Mouse (Mus musculus) MEL (cell line): ENCODE results near the gene Cfap157. TPM values are rescaled to one million over a fixed set of nuclear protein-coding genes. Genes with fewer than 3 reads are reported as not detected.

Experiments used
- DNase-seq: peaks from one replicate; pipeline ENCODE4 v3.0.0; 2011; ENCODE audit warnings: low read depth, low spot score
- H3K27ac ChIP-seq: 2 replicates; pipeline ENCODE4 v1.5.1; 2012; ENCODE audit warnings: low read depth, mild to moderate bottlenecking, control low read depth, low read length, moderate library complexity; ENCODE audit not compliant: control insufficient read depth
- H3K27me3 ChIP-seq, 2 experiments: fragments of 150-350 bp in 1 of 2; sonication (generic) in 1 of 2; 2 replicates each; pipeline ENCODE4 v1.6.1; 2012; ENCODE audit warnings: low read length in 2 of 2, mild to moderate bottlenecking in 2 of 2, improper control_type of control experiment in 1 of 2, moderate library complexity in 1 of 2; ENCODE audit not compliant: insufficient read depth in 2 of 2, control insufficient read depth in 1 of 2
- H3K36me3 ChIP-seq, 2 experiments: 2 replicates each; pipeline ENCODE4 v1.6.1; 2012 to 2014; ENCODE audit warnings: low read length in 2 of 2, improper control_type of control experiment in 1 of 2, inconsistent platforms in 1 of 2, mild to moderate bottlenecking in 1 of 2; ENCODE audit not compliant: insufficient read depth in 2 of 2, control insufficient read depth in 1 of 2
- H3K4me1 ChIP-seq, 2 experiments: fragments of 150-350 bp in 1 of 2; sonication (generic) in 1 of 2; 2 replicates each; pipeline ENCODE4 v1.6.1; 2012; ENCODE audit warnings: low read length in 2 of 2, improper control_type of control experiment in 1 of 2, mild to moderate bottlenecking in 1 of 2; ENCODE audit not compliant: insufficient read depth in 2 of 2, control insufficient read depth in 1 of 2
- H3K4me3 ChIP-seq, 2 experiments: fragments of 150-350 bp in 1 of 2; sonication (generic) in 1 of 2; 2 replicates each; pipeline ENCODE4 v1.5.1; 2012; ENCODE audit warnings: low read depth in 2 of 2, low read length in 2 of 2, mild to moderate bottlenecking in 2 of 2, moderate library complexity in 2 of 2, control low read depth in 1 of 2, improper control_type of control experiment in 1 of 2; ENCODE audit not compliant: control insufficient read depth in 1 of 2, insufficient read depth in 1 of 2
- H3K79me2 ChIP-seq: 2 replicates; pipeline ENCODE4 v1.6.1; 2012; ENCODE audit warnings: mild to moderate bottlenecking, low read length, moderate library complexity; ENCODE audit not compliant: control insufficient read depth, poor library complexity, insufficient read depth
- H3K9ac ChIP-seq: 2 replicates; pipeline ENCODE4 v1.6.1; 2012; ENCODE audit warnings: low read depth, mild to moderate bottlenecking, control low read depth, low read length, moderate library complexity; ENCODE audit not compliant: control insufficient read depth, poor library complexity, severe bottlenecking
- H3K9me3 ChIP-seq: fragments of 150-350 bp; sonication (generic); replicated peaks from 2 replicates; pipeline ENCODE4 v1.6.1; 2012; ENCODE audit warnings: mild to moderate bottlenecking, low read length, improper control_type of control experiment, moderate library complexity; ENCODE audit not compliant: insufficient read depth
- BHLHE40 ChIP-seq: IDR thresholded peaks from 2 replicates; pipeline ENCODE4 v1.6.1; 2012; ENCODE audit warnings: low read depth, mild to moderate bottlenecking, inconsistent platforms, low read length, improper control_type of control experiment, borderline replicate concordance
- CHD2 ChIP-seq: IDR thresholded peaks from 2 replicates; pipeline ENCODE4 v1.6.1; 2011; ENCODE audit warnings: low read length, improper control_type of control experiment
- CTCF ChIP-seq, 3 experiments: IDR thresholded peaks in 2 of 3; conservative IDR thresholded peaks in 1 of 3; 2 replicates each; pipeline ENCODE4 v1.5.1; 2011 to 2012; ENCODE audit warnings: low read length in 3 of 3, low read depth in 2 of 3, mild to moderate bottlenecking in 2 of 3, improper control_type of control experiment in 1 of 3, inconsistent platforms in 1 of 3, mixed read lengths in 1 of 3, moderate library complexity in 1 of 3; ENCODE audit not compliant: control insufficient read depth in 1 of 3, insufficient read depth in 1 of 3, poor library complexity in 1 of 3, severe bottlenecking in 1 of 3
- JUND ChIP-seq: IDR thresholded peaks from 2 replicates; pipeline ENCODE4 v1.6.1; 2011; ENCODE audit warnings: low read depth, mild to moderate bottlenecking, improper control_type of control experiment, low read length
- KAT2A ChIP-seq: conservative IDR thresholded peaks from 2 replicates; pipeline ENCODE4 v1.6.1; 2012; ENCODE audit warnings: low read depth, low read length, improper control_type of control experiment, inconsistent platforms
- MAFK ChIP-seq: IDR thresholded peaks from 2 replicates; pipeline ENCODE4 v1.6.1; 2011; ENCODE audit warnings: low read depth, mild to moderate bottlenecking, low read length, improper control_type of control experiment, borderline replicate concordance
- MAX ChIP-seq: IDR thresholded peaks from 2 replicates; pipeline ENCODE4 v1.6.1; 2011; ENCODE audit warnings: low read length, improper control_type of control experiment
- MXI1 ChIP-seq: IDR thresholded peaks from 2 replicates; pipeline ENCODE4 v1.6.1; 2011; ENCODE audit warnings: mild to moderate bottlenecking, low read depth, low read length, improper control_type of control experiment
- MYB ChIP-seq: IDR thresholded peaks from 2 replicates; pipeline ENCODE4 v1.6.1; 2011; ENCODE audit warnings: mild to moderate bottlenecking, low read depth, low read length, improper control_type of control experiment
- NRF1 ChIP-seq: IDR thresholded peaks from 2 replicates; pipeline ENCODE4 v1.6.1; 2014; ENCODE audit warnings: low read depth, mild to moderate bottlenecking, inconsistent platforms, low read length, improper control_type of control experiment, moderate library complexity; ENCODE audit not compliant: poor library complexity, insufficient read depth, severe bottlenecking
- POLR2A ChIP-seq, 2 experiments: IDR thresholded peaks; 2 replicates each; pipeline ENCODE4 v1.6.1; 2011 to 2012; ENCODE audit warnings: low read length in 2 of 2, mild to moderate bottlenecking in 2 of 2, control low read depth in 1 of 2, improper control_type of control experiment in 1 of 2, low read depth in 1 of 2, moderate library complexity in 1 of 2; ENCODE audit not compliant: control insufficient read depth in 1 of 2, insufficient read depth in 1 of 2, poor library complexity in 1 of 2
- POLR2AphosphoS2 ChIP-seq: IDR thresholded peaks from 2 replicates; pipeline ENCODE4 v1.6.1; 2011; ENCODE audit warnings: low read length, improper control_type of control experiment
- POLR2AphosphoS5 ChIP-seq: IDR thresholded peaks from 2 replicates; pipeline ENCODE4 v1.6.1; 2012; ENCODE audit warnings: low read depth, borderline replicate concordance, mild to moderate bottlenecking, inconsistent platforms, low read length, moderate library complexity, mixed read lengths
- RCOR1 ChIP-seq: IDR thresholded peaks from 2 replicates; pipeline ENCODE4 v1.6.1; 2012; ENCODE audit warnings: low read depth, mild to moderate bottlenecking, inconsistent platforms, low read length, improper control_type of control experiment
- TBP ChIP-seq: IDR thresholded peaks from 2 replicates; pipeline ENCODE4 v1.8.0; 2011; ENCODE audit warnings: low read depth, low read length, improper control_type of control experiment
- TCF12 ChIP-seq: IDR thresholded peaks from 2 replicates; pipeline ENCODE4 v1.6.1; 2014; ENCODE audit warnings: low read depth, mild to moderate bottlenecking, inconsistent platforms, low read length, improper control_type of control experiment, moderate library complexity
- USF1 ChIP-seq: IDR thresholded peaks from 2 replicates; pipeline ENCODE4 v1.6.1; 2014; ENCODE audit warnings: low read depth, mild to moderate bottlenecking, inconsistent platforms, low read length, improper control_type of control experiment, moderate library complexity
- USF2 ChIP-seq, 2 experiments: IDR thresholded peaks; 2 replicates each; pipeline ENCODE4 v1.6.1; 2011 to 2012; ENCODE audit warnings: improper control_type of control experiment in 2 of 2, low read length in 2 of 2, borderline replicate concordance in 1 of 2, inconsistent platforms in 1 of 2, low read depth in 1 of 2, mild to moderate bottlenecking in 1 of 2; ENCODE audit not compliant: insufficient read depth in 1 of 2
- ZC3H11A ChIP-seq: IDR thresholded peaks from 2 replicates; pipeline ENCODE4 v1.6.1; 2012; ENCODE audit warnings: low read depth, mild to moderate bottlenecking, inconsistent platforms, low read length, improper control_type of control experiment
- ZKSCAN1 ChIP-seq: IDR thresholded peaks from 2 replicates; pipeline ENCODE4 v1.6.1; 2012; ENCODE audit warnings: low read depth, mild to moderate bottlenecking, inconsistent platforms, low read length, improper control_type of control experiment, moderate library complexity
- ZNF384 ChIP-seq: IDR thresholded peaks from 2 replicates; pipeline ENCODE4 v1.6.1; 2012; ENCODE audit warnings: low read depth, mild to moderate bottlenecking, inconsistent platforms, low read length, improper control_type of control experiment
- polyA plus RNA-seq, 2 experiments: library from polyadenylated mRNA; stranded (reverse) in 1 of 2; unstranded in 1 of 2; fragments of >175 nt in 1 of 2; fragments of >200 nt in 1 of 2; gene quantifications; 2 replicates each; pipeline versions ENCODE4 v1.2.1 to v1.2.4; 2012; ENCODE audit warnings: low replicate concordance in 2 of 2, low read depth in 1 of 2; ENCODE audit not compliant: insufficient read length in 2 of 2, insufficient read depth in 1 of 2, missing spikeins in 1 of 2
- total RNA-seq: library from RNA; depleted of rRNA; stranded (reverse); fragments of 300-350 nt; gene quantifications from 2 replicates; pipeline ENCODE4 v1.2.3, GENCODE M21; 2012

Cfap157 gene
- total and polyA plus RNA-seq, 3 experiments = 0.12 to 2.3 TPM; not detected in 1

DNA sequence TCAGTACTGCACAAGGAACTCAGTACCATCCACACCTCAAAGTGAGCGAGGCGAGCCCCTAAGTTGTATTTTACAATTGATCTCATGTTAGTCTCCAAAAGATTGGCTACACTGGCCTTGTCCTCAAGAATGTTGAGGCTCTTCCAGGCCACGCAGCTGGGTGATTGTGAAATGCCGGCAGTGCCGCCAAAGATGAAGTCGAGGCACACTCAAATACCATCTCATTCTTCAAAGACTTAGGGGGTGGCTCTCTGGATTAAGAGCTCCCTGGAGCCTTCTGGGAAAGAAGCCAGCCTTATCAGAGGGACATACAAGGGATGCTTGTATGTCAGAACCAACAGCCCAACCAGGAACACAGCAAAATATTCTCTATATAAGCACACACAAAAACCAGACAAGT is 7.1 kb upstream of the Cfap157 start:
- no peaks in the 10 kb centered on the region for H3K36me3 ChIP-seq
- TF ChIP-seq JUND (no peak), KAT2A (no peak)

DNA sequence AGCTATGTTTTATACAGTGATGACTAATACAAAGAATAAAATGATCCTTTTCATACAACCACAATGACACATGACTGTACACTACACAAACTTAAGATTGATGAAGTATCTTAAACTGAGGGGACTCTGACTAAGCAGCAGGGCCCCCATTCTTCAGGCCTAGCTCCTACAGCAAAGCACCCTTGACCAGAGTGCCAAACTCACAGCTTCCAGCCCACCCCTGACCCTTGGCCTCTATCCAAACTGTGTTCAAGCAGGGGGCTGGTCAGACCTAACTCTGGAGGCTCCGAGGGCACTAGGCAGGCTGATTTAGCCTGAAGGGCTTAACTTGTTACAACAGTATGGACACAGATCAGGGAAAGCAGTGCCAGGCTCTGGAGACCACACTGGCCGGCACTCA is 4.4 kb upstream of the Cfap157 start:
- no peak for DNase-seq
- no peak for TF ChIP-seq POLR2AphosphoS5
- no peak for TF ChIP-seq POLR2AphosphoS2
- TF ChIP-seq KAT2A = no peak
- no peak for TF ChIP-seq TBP
- TF ChIP-seq CTCF (IDR thresholded peaks at IDR 0.05 in 2 of 3, conservative IDR thresholded peaks at IDR 0.05 in 1 of 3; ENCODE audit: control insufficient read depth in 1 of 3, insufficient read depth in 1 of 3, low read depth in 2 of 3, low read length in 3 of 3, poor library complexity in 1 of 3, severe bottlenecking in 1 of 3) = no peak
- no peak for TF ChIP-seq CHD2
- TF ChIP-seq MAFK = no peak
- TF ChIP-seq MYB = no peak
- no peak for TF ChIP-seq ZC3H11A
- TF ChIP-seq BHLHE40 = no peak
- no peak for TF ChIP-seq POLR2A (IDR thresholded peaks at IDR 0.05; ENCODE audit: control insufficient read depth in 1 of 2, insufficient read depth in 1 of 2, low read depth in 1 of 2, low read length in 2 of 2, poor library complexity in 1 of 2)
- no peak for TF ChIP-seq USF1
- no peak for TF ChIP-seq ZNF384
- no peak for TF ChIP-seq TCF12
- no peak for TF ChIP-seq USF2 (IDR thresholded peaks at IDR 0.05; ENCODE audit: borderline replicate concordance in 1 of 2, insufficient read depth in 1 of 2, low read depth in 1 of 2, low read length in 2 of 2)
- TF ChIP-seq MXI1 = no peak
- TF ChIP-seq NRF1 = no peak
- no peak for TF ChIP-seq ZKSCAN1
- TF ChIP-seq MAX = no peak
- no peak for TF ChIP-seq RCOR1
- no peak overlapping the region for H3K4me3 ChIP-seq

More for the DNA sequence above, 7.1 kb upstream of the Cfap157 start:
- no peaks in the 10 kb centered on the region for H3K79me2 ChIP-seq
- no peaks in the 10 kb centered on the region for H3K9me3 ChIP-seq
- H3K27ac ChIP-seq = no peak overlapping the region
- H3K4me3 ChIP-seq = no peak overlapping the region
- no peak for DNase-seq
- H3K4me1 ChIP-seq = no peaks in the 10 kb centered on the region
- H3K9ac ChIP-seq = no peak overlapping the region
- H3K27me3 ChIP-seq = no peaks in the 10 kb centered on the region

More for the DNA sequence above, 4.4 kb upstream of the Cfap157 start:
- Histone ChIP-seq H3K36me3 (no peaks in the 10 kb centered on the region), H3K9ac (no peak overlapping the region), H3K4me1 (no peaks in the 10 kb centered on the region), H3K27ac (no peak overlapping the region), H3K9me3 (no peaks in the 10 kb centered on the region), H3K79me2 (no peaks in the 10 kb centered on the region), H3K27me3 (no peaks in the 10 kb centered on the region)
